Mouse (Mus musculus): ENCODE data around the gene Rpl6.
"Not testable (repeated sequence)": the region's sequence is repeated elsewhere in the genome, so short reads cannot be mapped to it uniquely, and the experiment has no call there.

The Rpl6 gene

GRCm38 (mm10) chr5:121225854-121226253 lies 21.6 kb downstream of the Rpl6 start:
- DNase-seq (ENCODE audit: low spot score): no peak

GRCm38 (mm10) chr5:121226406-121226805 lies 22.1 kb downstream of the Rpl6 start:
- no peak for DNase-seq (ENCODE audit: low spot score)

GRCm38 (mm10) chr5:121226845-121227244 lies 22.6 kb downstream of the Rpl6 start:
- no peak for DNase-seq (ENCODE audit: low spot score)

GRCm38 (mm10) chr5:121227330-121227729 lies 23.0 kb downstream of the Rpl6 start:
- not testable (repeated sequence) for DNase-seq (ENCODE audit: low spot score)

- DNase-seq (ENCODE audit: low spot score): no peak
Measured at GRCm38 (mm10) chr5:121229182-121229581, 24.9 kb downstream of the Rpl6 start.

- no peak for DNase-seq (ENCODE audit: low spot score)
Measured at GRCm38 (mm10) chr5:121230811-121231210, 26.5 kb downstream of the Rpl6 start.

- DNase-seq (ENCODE audit: low spot score): no peak
Measured at GRCm38 (mm10) chr5:121232789-121233188, 28.5 kb downstream of the Rpl6 start.

- DNase-seq (ENCODE audit: low spot score): no peak
Measured at GRCm38 (mm10) chr5:121233726-121234125, 29.4 kb downstream of the Rpl6 start.

GRCm38 (mm10) chr5:121236171-121236570 lies 31.9 kb downstream of the Rpl6 start:
- DNase-seq (ENCODE audit: low spot score): peak; percentile 92

GRCm38 (mm10) chr5:121238208-121238607 lies 33.9 kb downstream of the Rpl6 start:
- DNase-seq (ENCODE audit: low spot score): no peak

- DNase-seq (ENCODE audit: low spot score): no peak
Measured at GRCm38 (mm10) chr5:121239846-121240245, 35.6 kb downstream of the Rpl6 start.

GRCm38 (mm10) chr5:121241182-121241581 lies 36.9 kb downstream of the Rpl6 start:
- no peak for DNase-seq (ENCODE audit: low spot score)

GRCm38 (mm10) chr5:121242261-121242660 lies 38.0 kb downstream of the Rpl6 start:
- no peak for DNase-seq (ENCODE audit: low spot score)

- peak; percentile 85 for DNase-seq (ENCODE audit: low spot score)
Measured at GRCm38 (mm10) chr5:121242701-121243100, 38.4 kb downstream of the Rpl6 start.

GRCm38 (mm10) chr5:121243676-121244364 lies 39.5 kb downstream of the Rpl6 start:
- no peak for DNase-seq (ENCODE audit: low spot score)

GRCm38 (mm10) chr5:121244365-121244731 lies 40.1 kb downstream of the Rpl6 start:
- peak; percentile 77 for DNase-seq (ENCODE audit: low spot score)

- DNase-seq (ENCODE audit: low spot score): no peak
Measured at GRCm38 (mm10) chr5:121245201-121245600, 40.9 kb downstream of the Rpl6 start.

GRCm38 (mm10) chr5:121248766-121249394 lies 44.6 kb downstream of the Rpl6 start:
- no peak for DNase-seq (ENCODE audit: low spot score)

- DNase-seq (ENCODE audit: low spot score): no peak
Measured at GRCm38 (mm10) chr5:121249693-121250092, 45.4 kb downstream of the Rpl6 start.

GRCm38 (mm10) chr5:121251813-121252212 lies 47.5 kb downstream of the Rpl6 start:
- DNase-seq (ENCODE audit: low spot score): no peak

- DNase-seq (ENCODE audit: low spot score): no peak
Measured at GRCm38 (mm10) chr5:121253816-121254497, 49.7 kb downstream of the Rpl6 start.

- DNase-seq (ENCODE audit: low spot score): no peak
Measured at GRCm38 (mm10) chr5:121254977-121255376, 50.7 kb downstream of the Rpl6 start.

All from c-Kit-positive CD71-positive TER-119-positive erythroid progenitor cells, embryonic 14.5 days (primary cell).